Mouse (Mus musculus) ES-E14 (cell line): Measurements from ENCODE around the gene Gm42715.

Source experiments
- CHD2 ChIP-seq: IDR thresholded peaks from 2 replicates; pipeline ENCODE4 v1.6.1; 2014; ENCODE audit warnings: mild to moderate bottlenecking, low read depth, low read length, inconsistent platforms
- MAFK ChIP-seq: IDR thresholded peaks from 2 replicates; pipeline ENCODE4 v1.6.1; 2014; ENCODE audit warnings: mild to moderate bottlenecking, low read depth, low read length, inconsistent platforms; ENCODE audit not compliant: insufficient read depth
- ZC3H11A ChIP-seq: IDR thresholded peaks from 2 replicates; pipeline ENCODE4 v1.6.1; 2012; ENCODE audit warnings: low read depth, mild to moderate bottlenecking, inconsistent platforms, low read length, borderline replicate concordance
- ZNF384 ChIP-seq: IDR thresholded peaks from 2 replicates; pipeline ENCODE4 v1.6.1; 2012; ENCODE audit warnings: low read depth, low read length, inconsistent platforms

DNA sequence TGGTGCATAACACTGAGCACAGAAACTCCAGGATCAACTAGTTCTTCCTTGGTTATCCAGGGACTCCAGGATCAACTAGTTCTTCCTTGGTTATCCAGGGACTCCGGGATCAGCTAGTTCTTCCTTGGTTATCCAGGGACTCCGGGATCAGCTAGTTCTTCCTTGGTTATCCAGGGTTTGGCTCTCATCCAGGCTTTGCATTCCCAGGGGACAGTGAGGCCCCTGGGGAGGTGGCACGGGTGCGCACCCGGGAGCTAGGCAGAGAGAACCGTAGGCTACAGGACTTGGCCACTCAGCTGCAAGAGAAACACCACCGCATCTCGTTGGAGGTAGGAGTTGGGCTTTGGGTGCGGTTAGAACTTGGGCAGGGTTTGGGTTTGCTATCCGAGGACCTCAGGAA, 71.7 kb downstream of the Gm42715 start:
- TF ChIP-seq ZNF384 (no peak), ZC3H11A (no peak), MAFK (no peak), CHD2 (no peak)
